Mouse (Mus musculus): Measurements from ENCODE around the gene Catip. TPM values are rescaled to one million over a fixed set of nuclear protein-coding genes. Genes with fewer than 3 reads are reported as not detected.

The Catip gene
- polyA plus RNA-seq, 1 experiment from 2014 or later = 0.25 TPM

DNA sequence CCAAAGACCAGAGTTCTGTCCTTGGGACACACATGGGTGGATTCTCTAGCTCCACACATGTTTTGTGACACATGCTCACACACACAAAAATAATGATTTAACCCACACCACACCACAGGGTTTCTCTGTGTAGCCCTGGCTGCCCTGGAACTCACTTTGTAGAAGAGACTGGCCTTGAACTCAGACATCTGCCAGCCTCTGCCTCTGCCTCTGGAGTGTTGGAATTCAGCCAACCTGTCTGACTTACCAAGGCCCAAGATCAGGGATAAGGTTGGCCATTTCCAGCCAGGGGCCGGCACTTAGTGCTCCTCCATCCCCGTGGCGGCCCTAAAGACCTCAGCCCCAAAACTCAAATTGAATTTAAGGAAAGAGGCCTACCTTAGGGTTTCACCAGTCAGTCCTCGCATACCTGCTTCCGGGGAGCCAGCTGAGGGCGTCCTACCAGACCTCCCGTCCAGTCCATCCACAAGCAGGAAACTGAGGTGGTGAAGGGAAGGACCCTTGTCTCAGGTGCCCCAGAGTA lies 26.6 kb downstream of the Catip start:
- no peak overlapping the region for H3K27ac ChIP-seq
- no peaks in the 10 kb centered on the region for H3K9me3 ChIP-seq
- no peak overlapping the region for H3K4me3 ChIP-seq
- H3K4me2 ChIP-seq (replicated peaks) = no peak overlapping the region
- H3K27me3 ChIP-seq (replicated peaks) = peaks cover 6% of the 10 kb centered on the region
- peaks cover 2% of the 10 kb centered on the region; the same call in 1 of the 2 replicates for H3K36me3 ChIP-seq
- 76% methylated on average over 7 of the region's 7 CpGs for whole genome bisulfite sequencing
- H3K4me1 ChIP-seq = peaks cover 24% of the 10 kb centered on the region
- H3K9ac ChIP-seq = no peak overlapping the region
- ATAC-seq (ENCODE audit: low FRiP score, low read depth) = no peak

DNA sequence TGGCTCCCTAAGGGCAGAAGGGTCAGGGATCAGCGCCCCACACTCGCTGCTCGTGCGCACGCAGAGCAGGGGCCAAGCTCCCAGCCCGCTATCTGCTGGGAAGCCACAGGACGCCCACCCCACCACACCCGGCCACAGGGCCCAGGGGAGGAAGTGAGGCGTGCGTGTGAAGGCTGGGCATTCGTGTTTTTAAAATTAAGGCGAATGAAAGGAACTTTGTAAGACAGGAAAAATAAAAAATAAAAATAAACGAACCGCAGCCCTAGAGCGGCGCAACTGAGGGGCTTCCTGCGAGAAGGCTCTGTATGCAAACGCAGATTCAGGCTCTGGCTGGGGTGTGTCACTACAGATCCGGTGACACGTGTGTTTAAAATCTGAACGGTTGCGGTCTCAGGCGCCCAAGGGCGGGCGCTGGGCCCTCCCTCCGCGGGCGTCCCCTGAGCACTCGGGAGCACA lies 28.0 kb downstream of the Catip start:
- no peak for ATAC-seq (ENCODE audit: low FRiP score, low read depth)
- H3K9ac ChIP-seq = no peak overlapping the region
- peaks cover 14% of the 10 kb centered on the region; the same call in 1 of the 2 replicates for H3K36me3 ChIP-seq
- H3K4me1 ChIP-seq = peaks cover 26% of the 10 kb centered on the region
- H3K27me3 ChIP-seq (replicated peaks) = peaks cover 6% of the 10 kb centered on the region
- 5% methylated on average over 29 of the region's 29 CpGs for WGBS
- H3K4me3 ChIP-seq = peak overlapping the region; percentile 9; the same call in 1 of the 2 replicates
- H3K4me2 ChIP-seq (replicated peaks) = peak overlapping the region; percentile 82
- no peaks in the 10 kb centered on the region for H3K9me3 ChIP-seq
- no peak overlapping the region for H3K27ac ChIP-seq

- H3K27me3 ChIP-seq (replicated peaks) = peaks cover 6% of the 10 kb centered on the region
- ATAC-seq (ENCODE audit: low FRiP score, low read depth) = no peak
- peaks cover 26% of the 10 kb centered on the region for H3K4me1 ChIP-seq
- no peaks in the 10 kb centered on the region for H3K9me3 ChIP-seq
- peak overlapping the region; percentile 82 for H3K4me2 ChIP-seq (replicated peaks)
- H3K9ac ChIP-seq = no peak overlapping the region
- no peak overlapping the region for H3K27ac ChIP-seq
- 8% methylated on average over 21 of the region's 21 CpGs for WGBS
- H3K36me3 ChIP-seq = peaks cover 19% of the 10 kb centered on the region; the same call in 1 of the 2 replicates
- H3K4me3 ChIP-seq = peak overlapping the region; percentile 9; the same call in 1 of the 2 replicates
Observed at GRCm38 (mm10) chr1:74390287-74390906, 28.5 kb downstream of the Catip start.

DNA sequence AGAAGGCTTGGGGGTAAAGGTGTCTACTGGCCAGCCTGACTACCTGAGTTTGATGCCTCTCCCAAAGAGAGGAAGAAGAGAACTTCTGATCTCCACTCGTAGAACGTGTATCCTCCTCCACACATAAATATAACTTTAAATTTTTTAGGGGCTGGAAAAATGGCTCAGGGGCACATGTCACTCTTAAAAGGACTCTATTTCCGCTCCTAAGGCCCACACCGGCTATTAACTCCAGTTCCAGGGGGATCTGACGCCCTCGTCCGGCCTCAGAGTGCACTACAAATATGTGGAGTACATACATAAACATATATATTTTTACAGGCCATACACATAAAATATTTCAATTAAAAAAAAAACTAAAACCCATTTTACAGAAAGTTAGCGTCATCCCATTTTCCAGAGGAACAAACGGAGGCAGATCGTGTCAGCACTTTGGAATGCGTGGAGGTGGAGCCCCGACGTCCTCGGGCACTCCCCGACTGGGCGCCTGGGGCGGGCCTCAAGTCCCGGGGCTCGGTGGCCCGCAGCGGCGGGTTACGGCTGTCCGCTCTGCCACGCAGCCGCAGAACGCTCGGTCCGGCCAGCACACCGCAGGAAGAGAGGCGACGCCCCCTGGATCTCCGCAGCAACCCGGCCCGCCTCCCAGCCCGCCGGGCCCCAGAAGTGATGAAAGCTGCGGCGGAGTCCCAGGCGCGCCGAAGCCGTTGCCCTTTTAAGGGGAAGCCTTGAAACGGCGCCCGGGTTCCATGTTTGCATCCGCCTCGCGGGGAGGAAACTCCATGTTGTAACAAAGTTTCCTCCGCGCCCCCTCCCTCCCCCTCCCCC lies 29.2 kb downstream of the Catip start, which contains the start of gene Ctdsp1:
Ctdsp1 (plus strand) TSS at position 586 of the 825 bp plus-strand sequence.
- ATAC-seq (ENCODE audit: low FRiP score, low read depth) = peak; percentile 77
- Histone ChIP-seq H3K4me1 (peaks cover 26% of the 10 kb centered on the region), H3K27ac (peak within 1 kb of the TSS; percentile 68; the same call in 1 of the 2 replicates), H3K27me3 (replicated peaks) (peaks cover 6% of the 10 kb centered on the region), H3K4me2 (replicated peaks) (peak within 1 kb of the TSS; percentile 82), H3K4me3 (peak within 1 kb of the TSS; percentile 86), H3K9me3 (no peaks in the 10 kb centered on the region), H3K9ac (peak within 1 kb of the TSS; percentile 87), H3K36me3 (peaks cover 19% of the 10 kb centered on the region; the same call in 1 of the 2 replicates)
- 3% methylated on average over 51 of the region's 51 CpGs for WGBS

GRCm38 (mm10) chr1:74391844-74392441 lies 30.0 kb downstream of the Catip start:
- Histone ChIP-seq H3K4me2 (replicated peaks) (peak overlapping the region; percentile 82), H3K36me3 (peaks cover 19% of the 10 kb centered on the region; the same call in 1 of the 2 replicates), H3K4me1 (peaks cover 26% of the 10 kb centered on the region), H3K9me3 (no peaks in the 10 kb centered on the region), H3K4me3 (peak overlapping the region; percentile 86), H3K27ac (peak overlapping the region; percentile 68; the same call in 1 of the 2 replicates), H3K27me3 (replicated peaks) (peaks cover 6% of the 10 kb centered on the region), H3K9ac (peak overlapping the region; percentile 87)
- under 1% methylated on average over 63 of the region's 63 CpGs for WGBS
- peak; percentile 58 for ATAC-seq (ENCODE audit: low FRiP score, low read depth)

DNA sequence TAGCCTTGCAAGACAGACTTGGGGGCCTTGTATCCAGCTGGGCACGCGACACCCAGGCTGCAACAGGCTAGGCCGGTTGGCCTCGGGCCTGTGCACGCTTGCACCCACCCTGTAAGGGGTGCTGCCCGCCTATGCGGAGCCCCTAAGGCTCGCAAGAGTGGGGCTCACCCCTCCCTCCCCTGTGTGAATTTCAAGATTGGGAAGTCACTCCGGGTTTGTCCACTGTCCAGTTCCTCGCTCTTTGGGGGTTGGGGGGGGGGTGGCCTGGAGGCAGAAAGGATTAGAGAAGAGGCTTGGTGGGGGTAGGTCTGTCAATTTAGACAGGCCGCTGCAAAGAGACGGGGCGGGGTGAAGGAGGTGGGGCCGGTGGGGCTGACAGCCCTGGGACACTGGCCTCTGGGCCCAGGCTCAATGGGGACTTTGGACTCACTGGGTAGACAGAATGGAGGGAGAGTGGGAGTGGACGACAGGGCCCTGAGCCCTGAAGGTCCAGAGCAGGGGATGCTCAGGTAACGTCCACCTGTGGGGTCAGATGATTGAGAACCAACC lies 30.6 kb downstream of the Catip start:
- Histone ChIP-seq H3K27me3 (replicated peaks) (peaks cover 6% of the 10 kb centered on the region), H3K9me3 (no peaks in the 10 kb centered on the region), H3K27ac (no peak overlapping the region), H3K9ac (peak overlapping the region; percentile 87), H3K4me1 (peaks cover 26% of the 10 kb centered on the region), H3K4me3 (peak overlapping the region; percentile 86), H3K4me2 (replicated peaks) (peak overlapping the region; percentile 82), H3K36me3 (peaks cover 19% of the 10 kb centered on the region; the same call in 1 of the 2 replicates)
- 3% methylated on average over 16 of the region's 16 CpGs for WGBS
- peak; percentile 21; the same call in 1 of the 2 replicates for ATAC-seq (ENCODE audit: low FRiP score, low read depth)

DNA sequence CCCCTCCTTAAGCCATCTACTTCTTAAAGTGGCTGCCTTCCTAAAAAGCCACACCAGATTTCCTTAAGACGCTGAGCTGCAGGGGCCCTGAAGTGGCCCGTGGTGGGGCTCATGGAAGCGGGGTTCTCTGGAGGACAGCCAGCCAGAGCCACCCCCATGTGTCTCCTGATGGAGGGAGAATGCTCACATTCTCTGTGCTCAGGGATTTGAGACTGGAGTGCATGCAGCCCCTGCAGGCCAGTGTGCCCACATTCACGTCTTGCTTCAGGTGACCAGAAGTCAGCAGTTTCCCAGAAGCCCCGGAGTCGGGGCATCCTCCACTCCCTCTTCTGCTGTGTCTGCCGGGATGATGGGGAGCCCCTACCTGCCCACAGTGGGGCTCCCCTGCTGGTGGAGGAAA lies 31.1 kb downstream of the Catip start:
- no peak overlapping the region for H3K27ac ChIP-seq
- peak overlapping the region; percentile 87; the same call in 1 of the 2 replicates for H3K9ac ChIP-seq
- peaks cover 26% of the 10 kb centered on the region for H3K4me1 ChIP-seq
- WGBS = 48% methylated on average over 7 of the region's 7 CpGs
- H3K27me3 ChIP-seq (replicated peaks) = peaks cover 6% of the 10 kb centered on the region
- peak overlapping the region; percentile 82 for H3K4me2 ChIP-seq (replicated peaks)
- peak overlapping the region; percentile 86; the same call in 1 of the 2 replicates for H3K4me3 ChIP-seq
- ATAC-seq (ENCODE audit: low FRiP score, low read depth) = no peak
- H3K9me3 ChIP-seq = no peaks in the 10 kb centered on the region
- peaks cover 19% of the 10 kb centered on the region; the same call in 1 of the 2 replicates for H3K36me3 ChIP-seq

DNA sequence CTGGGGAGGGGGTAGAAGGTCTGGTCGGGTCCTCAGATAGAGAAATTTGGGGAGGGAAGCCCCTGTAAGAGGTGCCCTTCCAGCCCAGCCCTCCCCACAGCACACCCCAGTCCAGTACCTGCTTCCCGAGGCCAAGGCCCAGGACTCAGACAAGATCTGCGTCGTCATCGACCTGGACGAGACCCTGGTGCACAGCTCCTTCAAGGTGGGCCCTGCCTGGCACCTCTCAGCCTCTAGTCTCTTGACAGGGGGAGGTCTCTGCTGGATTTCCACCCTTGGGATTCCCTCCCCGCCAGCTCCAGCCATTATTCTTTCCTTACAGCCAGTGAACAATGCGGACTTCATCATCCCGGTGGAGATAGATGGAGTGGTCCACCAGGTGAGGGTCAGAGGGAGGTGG lies 31.8 kb downstream of the Catip start:
- no peak for ATAC-seq (ENCODE audit: low FRiP score, low read depth)
- Histone ChIP-seq H3K4me3 (no peak overlapping the region), H3K4me1 (peaks cover 26% of the 10 kb centered on the region), H3K9ac (no peak overlapping the region), H3K27me3 (replicated peaks) (peaks cover 6% of the 10 kb centered on the region), H3K4me2 (replicated peaks) (no peak overlapping the region), H3K9me3 (no peaks in the 10 kb centered on the region), H3K36me3 (peaks cover 19% of the 10 kb centered on the region; the same call in 1 of the 2 replicates), H3K27ac (no peak overlapping the region)
- WGBS = 91% methylated on average over 9 of the region's 9 CpGs

- Histone ChIP-seq H3K4me1 (peaks cover 26% of the 10 kb centered on the region), H3K4me3 (no peak overlapping the region), H3K36me3 (peaks cover 19% of the 10 kb centered on the region; the same call in 1 of the 2 replicates), H3K27ac (no peak overlapping the region), H3K9me3 (no peaks in the 10 kb centered on the region), H3K4me2 (replicated peaks) (no peak overlapping the region), H3K9ac (no peak overlapping the region), H3K27me3 (replicated peaks) (peaks cover 6% of the 10 kb centered on the region)
- ATAC-seq (ENCODE audit: low FRiP score, low read depth) = no peak
- 96% methylated on average over 9 of the region's 9 CpGs for WGBS
Observed at GRCm38 (mm10) chr1:74394311-74394710, 32.4 kb downstream of the Catip start.

DNA sequence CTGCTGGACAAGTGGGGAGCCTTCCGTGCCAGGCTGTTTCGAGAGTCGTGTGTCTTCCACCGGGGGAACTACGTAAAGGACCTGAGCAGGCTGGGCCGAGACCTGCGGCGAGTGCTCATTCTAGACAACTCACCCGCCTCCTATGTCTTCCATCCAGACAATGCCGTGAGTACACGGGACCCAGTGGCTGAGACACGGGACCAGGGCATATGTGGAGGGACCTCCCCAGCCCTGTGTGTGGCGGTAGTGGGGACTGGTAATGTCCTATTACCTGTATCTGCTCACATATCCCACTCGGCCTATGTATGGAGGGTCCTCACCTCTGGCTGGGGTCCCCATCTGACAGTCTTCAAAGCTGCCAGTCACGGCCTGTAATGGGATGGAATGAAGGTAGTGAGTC lies 33.0 kb downstream of the Catip start:
- ATAC-seq (ENCODE audit: low FRiP score, low read depth) = no peak
- no peak overlapping the region for H3K4me3 ChIP-seq
- H3K27me3 ChIP-seq (replicated peaks) = peaks cover under 1% of the 10 kb centered on the region; the same call in 1 of the 2 replicates
- H3K9ac ChIP-seq = no peak overlapping the region
- H3K36me3 ChIP-seq = peaks cover 19% of the 10 kb centered on the region; the same call in 1 of the 2 replicates
- H3K4me2 ChIP-seq (replicated peaks) = no peak overlapping the region
- H3K27ac ChIP-seq = no peak overlapping the region
- peaks cover 23% of the 10 kb centered on the region for H3K4me1 ChIP-seq
- no peaks in the 10 kb centered on the region for H3K9me3 ChIP-seq
- WGBS = 92% methylated on average over 15 of the region's 15 CpGs

- H3K9ac ChIP-seq = no peak overlapping the region
- ATAC-seq (ENCODE audit: low FRiP score, low read depth) = no peak
- H3K9me3 ChIP-seq = no peaks in the 10 kb centered on the region
- peaks cover 18% of the 10 kb centered on the region for H3K4me1 ChIP-seq
- no peak overlapping the region for H3K27ac ChIP-seq
- no peaks in the 10 kb centered on the region for H3K27me3 ChIP-seq (replicated peaks)
- peaks cover 19% of the 10 kb centered on the region; the same call in 1 of the 2 replicates for H3K36me3 ChIP-seq
- H3K4me2 ChIP-seq (replicated peaks) = no peak overlapping the region
- WGBS = 91% methylated on average over 13 of the region's 13 CpGs
- no peak overlapping the region for H3K4me3 ChIP-seq
Observed at GRCm38 (mm10) chr1:74395290-74395689, 33.4 kb downstream of the Catip start.

Measured in neural tube, embryonic 12.5 days (tissue).